Mouse (Mus musculus) retina, adult 2 months (tissue): Measurements from ENCODE around the gene Racgap1.

Experiments used
- DNase-seq: peaks from one replicate; pipeline ENCODE4 v3.0.0-alpha.2; 2012; ENCODE audit warnings: low read depth, low spot score

The Racgap1 gene

DNA sequence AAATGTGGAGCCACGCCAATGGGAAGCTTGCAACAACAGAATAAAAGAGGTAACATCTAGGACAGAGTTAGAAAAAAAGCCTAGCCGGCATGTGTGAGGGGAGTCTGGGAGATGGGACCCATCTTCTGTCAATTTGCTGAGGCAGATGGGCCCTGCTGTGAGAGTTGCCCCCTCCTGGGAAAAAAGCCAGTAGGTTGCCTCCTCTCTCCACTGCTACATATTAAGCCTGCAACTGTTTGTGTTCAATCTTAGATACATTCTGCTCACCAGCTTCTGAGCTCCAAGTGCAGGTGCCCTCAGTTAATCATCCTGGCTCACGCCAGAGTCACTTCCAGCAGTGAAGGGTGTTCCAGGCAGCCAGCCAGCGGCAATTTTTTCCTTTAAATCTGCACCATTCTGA, 31.6 kb downstream of the Racgap1 start:
- no peak for DNase-seq

- no peak for DNase-seq
These were observed 32.9 kb downstream of the Racgap1 start for GRCm38 (mm10) chr15:99618595-99618994.

GRCm38 (mm10) chr15:99615246-99615645, 36.2 kb downstream of the Racgap1 start:
- DNase-seq: peak; percentile 18

GRCm38 (mm10) chr15:99614753-99615152, 36.7 kb downstream of the Racgap1 start:
- peak; percentile 41 for DNase-seq

DNA sequence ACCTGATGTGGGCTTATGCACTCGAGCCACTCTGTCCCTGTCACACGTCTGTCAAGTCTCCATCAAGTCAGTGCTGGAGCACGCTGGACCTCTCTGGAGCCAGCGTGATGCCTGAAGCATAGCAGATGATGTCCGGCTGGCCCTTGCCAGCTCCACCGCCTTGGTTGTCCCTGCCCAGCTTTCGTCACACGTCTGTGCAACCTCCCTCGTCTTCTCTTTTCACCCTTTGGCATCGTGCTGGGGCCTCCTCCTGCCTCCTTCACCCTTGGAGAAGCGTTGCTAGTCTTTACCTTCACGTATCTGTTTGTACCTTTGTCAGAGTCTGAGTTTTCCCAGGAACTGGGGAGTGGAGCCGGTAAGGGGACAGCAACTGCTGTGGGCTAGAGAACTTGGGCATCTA, 37.2 kb downstream of the Racgap1 start:
- DNase-seq: no peak

- no peak for DNase-seq
These were observed 39.9 kb downstream of the Racgap1 start for GRCm38 (mm10) chr15:99611563-99611962.

- DNase-seq: no peak
These were observed 42.9 kb downstream of the Racgap1 start for GRCm38 (mm10) chr15:99608382-99609125.

DNA sequence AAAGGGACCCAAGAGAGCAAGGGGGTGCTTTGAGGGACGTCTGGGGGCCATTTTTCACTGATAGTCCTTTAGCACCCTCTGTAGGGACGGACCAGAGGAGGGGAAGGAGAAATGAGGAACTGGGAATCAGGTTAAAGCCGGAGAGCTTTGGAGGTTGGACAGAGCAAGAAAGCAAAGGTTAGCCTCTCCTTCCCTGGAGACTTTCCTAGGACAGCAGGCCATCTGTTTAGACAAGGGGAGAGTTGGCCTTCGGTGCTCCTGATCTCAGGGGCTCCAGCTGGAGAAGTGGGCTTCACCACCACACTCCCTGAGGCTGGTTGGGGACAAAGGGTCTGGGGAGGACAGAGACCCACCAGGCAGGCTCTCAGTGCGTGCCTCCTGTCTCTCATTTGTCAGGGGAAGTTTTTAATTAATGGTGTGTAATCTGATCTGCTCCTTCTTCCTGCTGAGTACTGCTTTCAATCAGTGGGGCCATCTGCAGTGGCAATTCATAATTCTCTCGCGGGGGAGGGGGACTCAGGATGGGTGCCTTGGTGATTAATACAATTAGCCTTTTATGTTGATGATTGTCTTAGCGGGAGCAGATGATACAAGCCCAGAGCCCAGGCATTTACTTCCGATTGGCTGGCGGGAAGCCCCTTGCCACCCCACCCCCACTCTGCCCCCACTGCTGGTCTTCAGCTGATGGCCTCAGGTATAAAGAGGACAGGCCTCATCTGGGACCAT, 43.9 kb downstream of the Racgap1 start:
- no peak for DNase-seq

DNA sequence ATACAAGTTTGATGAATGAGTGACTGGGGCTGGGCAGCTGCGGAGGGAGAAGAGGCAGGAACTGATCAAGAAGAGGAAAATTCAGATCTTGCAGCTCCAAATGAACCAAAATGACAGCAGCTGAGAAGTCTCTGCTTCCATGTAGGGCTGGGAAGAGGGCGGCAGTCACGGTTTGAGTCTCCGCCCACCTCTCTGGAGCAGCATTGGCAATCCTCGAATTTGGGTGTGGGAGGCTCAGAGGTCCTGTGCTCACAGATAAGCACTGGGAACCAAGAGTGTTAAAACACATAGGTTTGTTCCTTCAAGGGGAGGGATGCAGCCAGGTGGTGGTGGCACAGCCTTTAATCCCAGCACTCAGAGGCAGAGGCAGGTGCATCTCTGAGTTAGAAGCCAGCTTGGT, 44.9 kb downstream of the Racgap1 start:
- DNase-seq: no peak

DNA sequence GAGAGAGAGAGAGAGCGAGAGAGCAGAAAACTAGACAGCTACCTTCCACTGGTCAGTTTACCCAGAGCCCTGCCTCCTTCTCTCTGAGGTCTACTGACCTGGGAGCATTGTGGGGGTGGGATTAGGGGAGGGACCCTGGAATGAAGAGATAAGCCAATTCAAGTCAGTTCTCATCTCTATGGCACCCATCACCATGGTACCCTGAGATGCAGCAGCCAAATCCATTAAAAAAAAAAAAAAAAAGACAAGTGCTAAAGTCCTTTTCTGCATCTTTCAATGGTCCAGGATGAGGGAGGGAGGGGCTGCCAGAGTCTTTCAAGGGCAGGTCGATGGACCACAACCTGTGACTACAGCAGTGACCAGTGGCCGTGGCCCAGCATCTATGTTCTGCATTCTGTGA, 45.9 kb downstream of the Racgap1 start:
- DNase-seq: no peak

- no peak for DNase-seq
These were observed 48.2 kb downstream of the Racgap1 start for GRCm38 (mm10) chr15:99603216-99603615.

- no peak for DNase-seq
These were observed 49.1 kb downstream of the Racgap1 start for GRCm38 (mm10) chr15:99602206-99602820.

DNA sequence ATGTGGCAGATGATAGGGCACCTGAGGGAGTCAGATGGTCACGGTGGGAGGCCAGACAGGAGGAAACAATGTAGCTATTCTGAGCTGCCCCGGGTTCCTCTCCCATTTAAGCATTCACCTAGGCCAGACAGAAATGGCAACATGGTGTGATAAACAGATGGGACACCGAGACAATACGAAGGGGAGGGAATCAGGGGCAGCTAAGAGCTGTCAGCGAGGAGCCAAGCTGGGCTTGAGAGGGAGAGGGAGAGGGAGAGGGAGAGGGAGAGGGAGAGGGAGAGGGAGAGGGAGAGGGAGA, 49.7 kb downstream of the Racgap1 start:
- DNase-seq: no peak

DNA sequence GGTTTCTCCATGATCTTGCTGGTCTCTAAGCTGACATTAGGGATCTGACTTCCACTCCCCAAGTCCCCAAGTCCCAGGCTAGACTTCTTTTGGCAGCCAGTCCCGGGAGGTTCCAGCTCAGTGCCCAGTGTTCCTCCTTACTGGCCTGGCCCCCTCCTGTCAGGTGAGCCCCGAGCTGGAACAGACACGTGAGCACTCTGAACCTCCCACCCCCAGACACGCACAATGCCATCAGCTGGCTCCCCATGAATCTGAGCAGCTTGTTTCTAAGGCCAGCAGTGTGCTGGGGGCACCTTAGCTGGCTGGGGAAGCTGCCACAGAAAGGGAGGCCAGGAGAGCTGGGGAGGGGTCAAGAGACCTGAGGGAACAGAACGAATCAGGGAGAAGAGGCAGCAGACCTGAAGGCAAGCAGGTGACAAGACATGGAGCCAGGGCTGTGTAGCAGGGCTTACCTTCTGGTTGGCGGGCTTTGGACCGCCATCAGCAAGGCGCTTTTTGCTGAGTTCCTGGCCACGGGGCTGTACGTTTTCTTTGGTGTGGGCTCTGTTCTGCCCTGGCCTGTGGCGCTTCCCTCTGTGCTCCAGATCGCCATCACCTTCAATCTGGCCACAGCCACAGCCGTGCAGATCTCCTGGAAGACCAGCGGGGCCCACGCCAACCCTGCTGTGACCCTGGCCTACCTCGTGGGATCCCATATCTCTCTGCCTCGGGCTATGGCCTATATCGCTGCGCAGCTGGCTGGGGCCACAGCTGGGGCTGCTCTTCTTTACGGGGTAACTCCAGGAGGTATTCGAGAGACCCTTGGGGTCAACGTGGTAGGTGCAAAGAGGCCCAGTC, 50.3 kb downstream of the Racgap1 start, which contains the start of gene Aqp6:
TSS of gene Aqp6 (plus strand) at position 415 of the 837 bp plus-strand sequence.
- DNase-seq: no peak

- DNase-seq: no peak
These were observed 52.0 kb downstream of the Racgap1 start for GRCm38 (mm10) chr15:99599245-99600070.

DNA sequence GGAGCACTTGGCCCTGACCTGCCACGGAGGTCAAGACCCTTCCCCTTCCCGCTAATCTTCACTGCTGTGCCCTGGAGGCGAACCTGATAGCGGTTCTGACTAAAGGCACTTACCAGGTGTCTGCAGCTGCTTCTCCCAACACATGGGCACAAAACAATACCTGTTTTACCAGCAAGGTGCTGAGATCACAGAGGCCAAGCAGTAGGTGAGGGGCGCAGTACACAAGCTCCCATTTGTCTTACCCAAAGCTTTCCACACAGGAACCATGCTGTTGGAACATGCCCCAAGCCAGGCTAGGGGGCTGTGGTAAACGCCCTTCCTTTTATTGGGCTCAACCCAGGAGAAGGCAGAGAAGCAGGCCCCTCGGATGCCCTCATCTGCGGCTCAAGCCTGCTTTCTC, 53.9 kb downstream of the Racgap1 start:
- DNase-seq: no peak

DNA sequence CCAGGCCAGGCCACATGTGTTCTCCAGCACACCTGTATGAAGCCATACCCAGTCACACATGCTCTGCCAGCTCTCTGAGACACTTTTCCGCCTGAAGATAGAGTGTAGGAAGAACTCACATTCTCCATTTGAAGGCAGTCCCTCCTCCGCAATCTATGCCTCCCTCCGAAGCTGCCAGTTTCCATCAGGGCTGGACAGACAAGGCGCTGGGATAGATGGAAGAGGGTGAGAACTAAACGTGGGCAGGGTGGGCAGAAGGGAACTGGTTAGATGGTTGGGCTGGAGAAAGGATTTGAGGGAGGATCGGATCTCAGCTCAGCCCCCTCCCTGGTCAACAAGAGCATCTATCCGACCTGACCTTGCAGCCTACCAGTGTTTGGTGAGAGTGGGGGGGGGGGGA, 54.6 kb downstream of the Racgap1 start:
- no peak for DNase-seq

DNA sequence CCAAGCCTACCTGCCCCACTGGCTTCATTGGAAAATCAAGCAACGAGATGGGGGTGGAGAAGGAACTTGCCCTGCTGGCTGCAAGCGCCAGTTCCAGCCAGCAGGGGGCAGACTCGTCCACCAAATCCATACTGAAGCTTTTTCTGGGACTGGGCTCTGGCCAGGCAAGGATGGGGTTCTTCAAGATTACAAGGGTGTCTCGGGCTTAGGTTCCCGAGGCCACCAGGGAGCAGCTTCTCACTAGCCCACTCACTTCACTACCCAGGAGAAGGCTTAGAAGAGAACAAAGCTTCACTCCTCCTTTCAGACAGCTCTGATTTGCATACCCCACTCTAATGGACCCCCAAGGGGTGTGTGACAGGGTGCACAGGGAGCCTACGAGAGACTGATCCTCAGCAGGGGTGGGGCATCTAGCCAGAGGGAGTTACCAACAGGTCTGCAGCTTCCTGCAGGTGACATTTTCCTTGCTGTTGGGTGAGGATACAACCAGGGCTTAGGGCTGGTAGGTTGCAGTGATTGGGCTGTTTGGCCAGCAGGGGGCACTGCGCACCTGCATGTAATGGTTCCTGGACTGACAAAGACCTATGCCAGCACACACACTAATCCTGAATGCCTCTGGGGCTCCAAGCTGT, 55.3 kb downstream of the Racgap1 start:
- DNase-seq: peak; percentile 65

- DNase-seq: no peak
These were observed 56.5 kb downstream of the Racgap1 start for GRCm38 (mm10) chr15:99594951-99595350.

DNA sequence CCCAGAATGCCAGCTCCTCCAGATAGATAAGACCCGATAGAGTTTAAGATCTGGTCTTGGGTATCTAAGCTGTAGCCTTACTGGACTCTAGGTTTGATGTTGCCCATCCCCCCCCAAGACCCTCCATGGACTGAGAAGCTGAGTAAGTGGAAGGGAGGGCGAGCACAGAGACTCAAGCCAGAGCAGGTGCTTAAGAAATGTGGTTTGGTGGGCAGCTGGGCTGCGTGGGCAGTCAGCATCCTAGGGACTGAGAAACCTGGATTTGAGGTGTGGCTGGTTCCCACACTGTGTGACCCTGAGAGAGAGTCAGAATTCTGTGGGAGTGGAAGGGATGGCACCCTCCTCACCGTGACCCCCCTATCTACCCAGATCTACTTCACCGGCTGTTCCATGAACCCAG, 58.6 kb downstream of the Racgap1 start:
- DNase-seq: no peak

- DNase-seq: no peak
These were observed 59.3 kb downstream of the Racgap1 start for GRCm38 (mm10) chr15:99592177-99592576.
